Mouse (Mus musculus) ES-E14 (cell line): ENCODE measurements around the gene Fam3c.

Experiments
- CHD2 ChIP-seq: IDR thresholded peaks from 2 replicates; pipeline ENCODE4 v1.6.1; 2014; ENCODE audit warnings: mild to moderate bottlenecking, low read depth, low read length, inconsistent platforms
- ZC3H11A ChIP-seq: IDR thresholded peaks from 2 replicates; pipeline ENCODE4 v1.6.1; 2012; ENCODE audit warnings: low read depth, mild to moderate bottlenecking, inconsistent platforms, low read length, borderline replicate concordance

GRCm38 (mm10) chr6:22327931-22328330 lies 28.1 kb downstream of the Fam3c start:
- TF ChIP-seq ZC3H11A (no peak), CHD2 (no peak)
